ENCODE assay signal across 18 mouse cellular contexts in the genomic region with DNA sequence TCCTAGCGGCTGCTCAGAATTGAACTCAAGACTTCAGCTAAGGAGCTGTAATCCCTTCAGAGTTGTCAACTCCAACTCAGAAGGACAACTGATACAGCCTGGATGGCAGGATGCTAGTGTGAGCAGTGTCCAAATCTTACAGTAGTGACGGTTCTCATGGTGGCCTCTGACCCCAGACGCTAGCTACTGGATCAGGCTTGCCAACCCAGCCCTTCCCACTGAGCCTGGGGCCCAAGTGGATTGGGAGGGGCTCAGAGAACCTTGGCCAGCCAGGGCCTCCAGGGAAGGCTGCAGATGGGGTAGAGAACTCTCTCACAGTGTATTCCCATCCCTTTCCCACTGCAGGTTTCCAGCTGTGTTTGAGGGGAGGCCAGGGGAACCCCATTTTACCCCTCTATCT.
A peak's percentile ranks its signal among the peaks of the same experiment; 100 is the strongest.
DNase-seq lines count a peak whose midpoint lies in the region; ATAC-seq and TF ChIP-seq lines count a peak whose summit lies in the region.
"Had no signal": no experiment of that assay in that cellular context is flagged by ENCODE, and none has a peak within 500 bp of the region (broad histone marks: within the 10 kb centered on the region; RNA-seq: fewer than 3 reads in every experiment).

No protein-coding gene starts in this region.

- H3K9ac ChIP-seq in intestine, embryonic 15.5 days, result no peak overlapping the region
- H3K9ac ChIP-seq in intestine, postnatal 0 days (ENCODE audit: low read depth, low read length), result no peak overlapping the region
- no peak overlapping the region for H3K9ac ChIP-seq in intestine, embryonic 16.5 days (ENCODE audit: low read depth, low read length)
- H3K9ac ChIP-seq: embryonic facial prominence, embryonic 13.5 days; forebrain, embryonic 12.5 days; heart, embryonic 12.5 days; hindbrain, embryonic 12.5 days had no signal

- no peak for TF ChIP-seq CTCF in intestine, postnatal 0 days (IDR thresholded peaks at IDR 0.05; ENCODE audit: low read depth)

- no peak overlapping the region for H3K4me3 ChIP-seq in intestine, embryonic 15.5 days (replicated peaks)
- no peak overlapping the region for H3K4me3 ChIP-seq in intestine, postnatal 0 days (ENCODE audit: low read depth, low read length)
- no peak overlapping the region for H3K4me3 ChIP-seq in intestine, embryonic 16.5 days (ENCODE audit: low read length)
- H3K4me3 ChIP-seq: embryonic facial prominence, embryonic 13.5 days; forebrain, embryonic 12.5 days; heart, embryonic 12.5 days; hindbrain, embryonic 12.5 days had no signal

- no peak overlapping the region for H3K4me2 ChIP-seq in intestine, embryonic 15.5 days (replicated peaks)
- H3K4me2 ChIP-seq in intestine, postnatal 0 days (replicated peaks; ENCODE audit: low read depth), result no peak overlapping the region
- no peak overlapping the region for H3K4me2 ChIP-seq in intestine, embryonic 16.5 days (ENCODE audit: low read depth, low read length)
- H3K4me2 ChIP-seq: embryonic facial prominence, embryonic 13.5 days; forebrain, embryonic 12.5 days; heart, embryonic 12.5 days; hindbrain, embryonic 12.5 days had no signal

- WGBS in intestine, embryonic 15.5 days, result 80% methylated on average over 3 of the region's 3 CpGs
- WGBS in intestine, postnatal 0 days, result 54% methylated on average over 3 of the region's 3 CpGs
- WGBS in intestine, embryonic 16.5 days, result 75% methylated on average over 3 of the region's 3 CpGs

- 0 out of 2 replicates have a peak, but pooled peaks have one; percentile 17 for ATAC-seq in intestine, embryonic 15.5 days
- ATAC-seq in intestine, postnatal 0 days, result no peak
- ATAC-seq in intestine, embryonic 16.5 days, result peak; percentile 44; the same call in 1 of the 2 replicates
- ATAC-seq: forebrain, embryonic 16.5 days; hindbrain, postnatal 0 days had no signal

- no peaks in the 10 kb centered on the region for H3K36me3 ChIP-seq in intestine, embryonic 15.5 days
- H3K36me3 ChIP-seq in intestine, postnatal 0 days (ENCODE audit: control insufficient read depth, insufficient read depth), result no peaks in the 10 kb centered on the region
- H3K36me3 ChIP-seq in intestine, embryonic 16.5 days (ENCODE audit: control insufficient read depth, insufficient read depth, low read length), result no peaks in the 10 kb centered on the region
- H3K36me3 ChIP-seq: embryonic facial prominence, embryonic 13.5 days; forebrain, embryonic 12.5 days; heart, embryonic 12.5 days; hindbrain, embryonic 12.5 days had no signal

- no peaks in the 10 kb centered on the region for H3K9me3 ChIP-seq in intestine, embryonic 15.5 days
- no peaks in the 10 kb centered on the region for H3K9me3 ChIP-seq in intestine, postnatal 0 days (ENCODE audit: control insufficient read depth)
- no peaks in the 10 kb centered on the region for H3K9me3 ChIP-seq in intestine, embryonic 16.5 days (ENCODE audit: control insufficient read depth, low read length)
- H3K9me3 ChIP-seq: embryonic facial prominence, embryonic 13.5 days; forebrain, embryonic 12.5 days; heart, embryonic 12.5 days; hindbrain, embryonic 12.5 days had no signal

- H3K27ac ChIP-seq in intestine, embryonic 15.5 days, result no peak overlapping the region
- H3K27ac ChIP-seq in intestine, postnatal 0 days (ENCODE audit: low read depth, low read length), result no peak overlapping the region
- no peak overlapping the region for H3K27ac ChIP-seq in intestine, embryonic 16.5 days (ENCODE audit: low read length)
- H3K27ac ChIP-seq: embryonic facial prominence, embryonic 13.5 days; forebrain, embryonic 12.5 days; hindbrain, embryonic 12.5 days; hindbrain, postnatal 0 days had no signal

- no peaks in the 10 kb centered on the region for H3K27me3 ChIP-seq in intestine, embryonic 15.5 days (replicated peaks)
- H3K27me3 ChIP-seq in intestine, postnatal 0 days (replicated peaks; ENCODE audit: control insufficient read depth, insufficient read depth, low read length), result no peaks in the 10 kb centered on the region
- H3K27me3 ChIP-seq in intestine, embryonic 16.5 days (replicated peaks; ENCODE audit: control insufficient read depth, insufficient read depth, low read length), result no peaks in the 10 kb centered on the region
- H3K27me3 ChIP-seq: embryonic facial prominence, embryonic 13.5 days; forebrain, embryonic 12.5 days; heart, embryonic 12.5 days; hindbrain, embryonic 12.5 days had no signal

- intact Hi-C loops in gastrocnemius, postnatal 14 days (cut with DNase I; ENCODE audit: low total_unique reads), result no loop called here

- H3K4me1 ChIP-seq in intestine, embryonic 15.5 days (replicated peaks), result peaks cover 8% of the 10 kb centered on the region
- no peaks in the 10 kb centered on the region for H3K4me1 ChIP-seq in intestine, postnatal 0 days (replicated peaks; ENCODE audit: control insufficient read depth, insufficient read depth, low read length)
- peaks cover 5% of the 10 kb centered on the region; the same call in 1 of the 2 replicates for H3K4me1 ChIP-seq in intestine, embryonic 16.5 days (ENCODE audit: control insufficient read depth, insufficient read depth, low read length)
- H3K4me1 ChIP-seq: forebrain, embryonic 12.5 days had no signal

- DNase-seq in gastrocnemius, postnatal 14 days, result peak; percentile 61
- no peak for DNase-seq in gastrocnemius, postnatal 4 days (ENCODE audit: low spot score in 2 of 2)
- DNase-seq in NIH3T3 (ENCODE audit: low read depth), result peak; percentile 15
- DNase-seq: adrenal gland, adult 2 months; adrenal gland, postnatal 25 days; cerebellum, adult 18-20 months; cerebellum, adult 9-11 months; cerebellum, postnatal 36 days; heart, postnatal 36 days had no signal

Comparison
In these comparisons a context has a peak if more than half of its experiments do, and no peak if none do; other contexts are left out.
1. DNase-seq: peak in gastrocnemius, postnatal 14 days (single experiment) and NIH3T3 (single experiment); none in gastrocnemius, postnatal 4 days (0 of 2).